Mouse (Mus musculus) adrenal gland, adult (tissue): ENCODE results near the gene Stub1.

Source experiments
- DNase-seq, 2 experiments: peaks; one replicate each; pipeline ENCODE4 v3.0.0; 2022 to 2023; ENCODE audit warnings: low spot score in 1 of 2; ENCODE audit not compliant: inconsistent age in 2 of 2

The Stub1 gene

DNA sequence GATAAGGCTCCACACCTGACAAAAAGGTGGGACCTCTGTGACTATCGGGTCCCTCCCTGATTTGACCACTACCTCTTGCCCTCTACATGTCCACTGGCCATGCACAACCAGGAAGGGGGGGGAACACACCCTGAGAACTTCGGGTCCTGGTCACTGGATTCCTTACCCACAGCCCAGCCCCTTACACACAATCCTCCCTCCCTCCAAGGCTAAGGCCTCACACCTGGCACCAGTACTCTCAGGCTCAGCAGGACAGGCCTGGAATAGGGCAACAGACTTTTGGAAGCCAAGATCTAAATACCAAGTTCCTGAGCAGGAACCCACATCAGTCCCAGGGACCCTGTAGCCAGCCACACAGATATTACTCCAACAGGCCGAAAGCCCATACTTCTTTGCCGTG lies 5.7 kb upstream of the Stub1 start:
- peak in 1 of 2 experiments; percentile 38 for DNase-seq

GRCm38 (mm10) chr17:25837533-25837932 lies 4.3 kb upstream of the Stub1 start:
- no peak for DNase-seq

- peak; percentile 92 to 95 for DNase-seq
These were observed 3.8 kb upstream of the Stub1 start, which contains the start of gene Rhbdl1 for GRCm38 (mm10) chr17:25837076-25837410. Gene Rhbdl1, minus strand, starts transcription at chr17:25837295.

DNA sequence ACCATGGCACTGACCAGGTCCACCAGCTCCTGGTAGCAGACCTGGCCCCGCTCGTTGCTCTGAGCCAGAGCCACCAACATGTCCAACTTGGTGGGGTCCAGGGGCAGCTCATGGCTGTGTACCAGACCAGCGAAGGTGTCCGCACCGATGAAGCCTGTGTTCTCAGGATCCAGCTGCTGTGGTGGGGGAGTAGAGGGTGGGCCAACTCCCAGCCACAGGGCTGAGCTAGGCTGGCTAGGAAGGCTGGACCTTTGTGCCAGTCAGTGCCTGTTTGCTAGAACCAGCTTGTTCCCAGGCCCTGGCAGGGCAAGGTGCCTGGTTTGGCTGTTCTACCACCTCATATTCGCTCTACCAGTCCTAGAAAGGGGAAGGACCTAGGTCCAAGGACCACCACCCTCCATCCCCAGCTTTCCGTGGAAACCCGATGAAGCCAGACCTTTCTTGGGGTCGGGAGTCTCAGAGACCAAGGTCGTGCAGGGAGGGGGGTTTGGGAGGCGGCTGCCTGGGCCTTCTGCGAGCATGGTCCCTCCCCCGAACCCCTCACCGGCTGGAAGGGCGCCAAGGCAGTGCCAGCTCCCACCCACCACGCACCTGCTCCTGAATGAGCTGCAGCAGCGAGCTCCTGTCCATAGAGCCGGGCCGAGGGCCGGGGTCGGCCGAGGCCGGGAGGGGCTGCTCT lies 3.3 kb upstream of the Stub1 start:
- no peak for DNase-seq

DNA sequence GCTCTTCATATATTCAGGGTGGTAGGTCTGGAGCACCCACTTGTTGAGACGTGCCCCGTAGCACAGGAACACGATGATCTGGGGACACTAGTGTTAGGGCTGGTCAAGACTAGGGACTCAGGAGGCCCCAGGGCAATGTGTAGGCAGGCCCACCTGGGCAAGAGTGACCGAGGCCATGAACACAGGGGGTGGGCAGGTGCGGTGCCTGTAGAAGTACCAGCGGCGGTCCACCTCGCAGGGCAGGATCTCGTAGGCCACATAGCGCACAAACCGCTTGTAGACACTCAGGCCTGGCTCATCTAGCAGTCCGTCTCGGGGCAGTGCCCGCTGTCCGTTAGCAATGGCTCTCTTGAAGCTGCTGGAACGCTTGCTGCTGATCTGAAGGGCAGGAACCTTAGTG lies 2.6 kb upstream of the Stub1 start:
- DNase-seq, result peak; percentile 39 to 66

DNA sequence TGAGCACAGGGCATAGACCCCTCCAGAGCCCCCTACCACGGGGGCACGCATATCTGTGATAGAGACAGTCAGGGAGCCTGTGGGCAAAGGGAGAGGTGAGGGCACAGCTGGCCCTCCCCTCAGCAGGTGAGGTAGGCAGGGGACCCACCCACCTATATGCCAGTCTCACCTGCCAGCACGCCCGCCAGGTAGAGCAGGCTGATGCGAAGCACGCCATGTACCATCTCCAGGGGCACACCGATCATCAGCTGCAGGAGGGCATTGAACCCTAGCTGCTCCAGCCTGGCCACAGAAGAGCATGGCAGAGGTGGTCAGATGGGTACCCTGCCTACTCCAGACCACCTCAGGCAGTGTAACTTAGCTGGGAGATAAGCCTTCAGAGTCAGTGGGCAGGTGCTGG lies 2.1 kb upstream of the Stub1 start:
- DNase-seq, result peak; percentile 46 to 54

DNA sequence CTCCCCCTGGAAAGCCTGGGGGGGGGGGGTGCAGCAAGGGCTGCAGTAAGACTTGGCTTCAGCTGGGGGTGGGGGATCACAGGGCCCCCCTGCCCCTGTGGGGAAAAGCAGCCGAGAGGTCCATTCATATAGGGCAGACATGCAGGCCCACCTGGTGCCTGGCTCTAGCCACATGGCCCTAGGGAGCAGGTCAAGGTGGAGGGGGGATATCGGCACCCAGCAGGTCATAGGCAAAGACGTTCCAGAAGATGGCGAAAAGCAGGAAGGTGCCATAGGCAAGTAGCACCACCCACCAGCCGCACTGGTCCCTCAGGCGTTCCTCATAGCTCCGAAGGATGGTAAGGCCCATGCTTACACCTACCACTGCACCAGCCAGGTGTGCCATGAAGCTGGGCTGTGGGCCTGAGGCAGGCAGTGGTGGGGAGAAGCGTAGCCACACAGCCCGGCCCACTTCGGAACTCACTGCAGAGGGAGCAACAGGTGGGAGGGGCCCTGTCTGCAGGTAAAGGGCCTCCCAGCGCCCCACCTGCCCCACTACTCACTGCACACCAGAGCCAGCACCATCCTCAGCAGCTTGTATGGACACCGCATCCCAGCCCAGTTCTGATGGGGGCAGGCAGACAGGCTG lies 1.5 kb upstream of the Stub1 start:
- peak; percentile 41 to 64 for DNase-seq

- DNase-seq, result peak; percentile 64 to 85
These were observed 874 bp upstream of the Stub1 start for GRCm38 (mm10) chr17:25833961-25834594.

DNA sequence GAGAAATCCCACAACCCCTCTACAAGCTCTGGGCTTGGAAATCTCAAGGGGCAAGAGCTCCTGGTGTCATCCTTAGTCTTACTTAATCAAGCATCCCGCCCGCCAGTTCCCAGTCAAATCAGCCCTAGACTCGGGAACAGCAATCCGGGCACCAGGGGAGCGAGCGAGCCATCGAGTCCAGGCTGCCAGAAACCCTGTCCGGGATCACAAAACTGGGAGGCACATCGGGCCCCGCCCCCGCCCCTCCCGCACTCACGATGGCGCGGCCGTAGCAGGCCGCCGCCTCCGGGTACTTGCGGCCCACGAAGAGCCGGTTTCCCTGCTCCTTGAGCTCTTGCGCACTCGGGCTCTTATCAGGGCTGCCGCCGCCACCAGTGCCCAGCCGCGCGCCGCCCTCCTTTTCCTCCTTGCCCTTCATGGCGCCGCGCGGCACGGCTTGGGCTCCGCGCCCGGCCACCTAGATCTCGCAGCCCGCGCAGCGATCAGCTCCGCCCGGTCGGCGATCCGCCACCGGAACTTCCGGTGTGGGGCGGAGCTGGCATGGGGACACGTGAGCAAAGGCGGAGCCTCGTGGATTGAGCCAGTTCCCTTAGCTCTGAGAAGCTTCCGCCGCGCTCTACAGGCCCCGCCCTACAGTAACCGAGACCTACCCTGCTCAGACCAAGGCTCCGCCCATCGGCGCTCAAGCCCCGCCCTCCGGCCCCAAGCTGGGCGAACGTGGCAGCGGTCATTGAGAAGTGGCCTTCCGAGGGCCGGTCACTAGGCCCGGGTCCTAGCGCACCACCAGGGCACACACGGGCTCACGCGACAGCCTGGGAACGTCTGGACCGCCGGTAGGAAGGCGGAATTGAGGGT lies 541 bp downstream of the Stub1 start:
- DNase-seq, result peak; percentile 100

GRCm38 (mm10) chr17:25831451-25832281 lies 1.5 kb downstream of the Stub1 start:
- DNase-seq, result peak; percentile 84 to 89

- peak; percentile 35 to 65 for DNase-seq
These were observed 2.3 kb downstream of the Stub1 start for GRCm38 (mm10) chr17:25830806-25831431.

DNA sequence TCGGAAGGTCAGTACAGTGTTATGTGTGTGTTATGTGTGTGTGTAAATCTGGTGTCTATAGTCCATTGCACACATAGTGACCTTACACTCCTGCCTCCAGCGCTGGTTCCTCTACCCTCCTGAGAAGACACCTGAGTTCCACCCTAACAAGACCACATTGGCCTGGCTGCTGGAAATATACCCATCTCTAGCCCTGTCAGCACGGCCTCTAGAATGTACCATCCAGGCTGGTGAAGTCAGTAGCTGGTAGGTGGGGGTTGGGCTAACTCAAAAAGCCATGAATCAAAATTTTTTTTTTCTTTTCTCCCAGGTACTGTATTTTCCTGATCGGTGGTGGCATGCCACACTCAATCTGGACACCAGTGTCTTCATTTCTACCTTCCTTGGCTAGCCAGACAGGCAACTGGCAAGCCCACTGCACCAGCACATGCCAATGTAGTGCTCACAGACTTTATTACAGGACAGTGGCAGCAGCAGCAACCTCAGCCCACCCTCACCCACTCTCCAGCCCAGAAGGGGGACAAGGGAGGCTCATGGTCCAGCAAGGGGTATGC lies 2.9 kb downstream of the Stub1 start:
- DNase-seq, result peak; percentile 12 to 59

- DNase-seq, result peak in 1 of 2 experiments; percentile 36
These were observed 3.6 kb downstream of the Stub1 start for GRCm38 (mm10) chr17:25829558-25830017.

DNA sequence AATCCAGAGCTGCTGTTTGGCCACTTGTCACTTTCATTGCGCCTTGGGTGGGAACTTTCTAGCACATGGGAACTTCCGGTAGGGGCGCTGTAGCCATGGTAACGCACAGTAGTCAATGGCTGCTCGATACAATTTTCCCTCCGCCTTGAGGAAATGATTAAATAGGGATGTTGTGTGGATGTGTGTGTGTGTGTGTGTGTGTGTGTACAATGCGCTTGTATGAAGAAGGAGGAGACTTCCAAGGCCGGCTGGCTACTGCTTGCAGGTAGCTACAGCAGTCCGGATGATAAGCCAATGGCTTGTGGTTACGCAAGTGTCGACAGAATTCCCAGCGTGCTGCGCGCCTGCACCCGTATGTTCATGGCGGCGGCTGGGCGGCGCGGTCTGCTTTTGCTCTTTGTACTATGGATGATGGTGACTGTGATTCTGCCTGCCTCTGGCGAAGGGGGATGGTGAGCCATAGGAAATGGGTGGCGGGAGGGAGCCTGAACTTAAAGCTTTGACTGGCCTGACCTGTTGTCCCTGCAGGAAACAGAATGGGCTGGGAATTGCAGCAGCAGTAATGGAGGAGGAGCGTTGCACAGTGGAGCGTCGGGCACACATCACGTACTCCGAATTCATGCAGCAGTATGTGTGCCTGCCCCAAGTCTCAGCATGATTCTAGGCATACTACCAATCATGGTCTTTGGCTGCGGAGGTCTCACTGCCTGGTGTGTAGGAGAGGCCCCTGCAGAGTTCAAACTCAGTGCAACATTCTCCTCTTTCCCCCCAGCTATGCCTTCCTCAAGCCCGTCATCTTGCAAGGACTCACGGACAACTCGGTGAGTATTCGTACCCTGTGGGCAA lies 4.3 kb downstream of the Stub1 start, which contains the start of gene Jmjd8:
Gene Jmjd8, plus strand, starts transcription at position 156 of the 846 bp plus-strand sequence.
- DNase-seq, result peak; percentile 82 to 95

GRCm38 (mm10) chr17:25828223-25828594 lies 5.0 kb downstream of the Stub1 start:
- DNase-seq, result peak in 1 of 2 experiments; percentile 45

DNA sequence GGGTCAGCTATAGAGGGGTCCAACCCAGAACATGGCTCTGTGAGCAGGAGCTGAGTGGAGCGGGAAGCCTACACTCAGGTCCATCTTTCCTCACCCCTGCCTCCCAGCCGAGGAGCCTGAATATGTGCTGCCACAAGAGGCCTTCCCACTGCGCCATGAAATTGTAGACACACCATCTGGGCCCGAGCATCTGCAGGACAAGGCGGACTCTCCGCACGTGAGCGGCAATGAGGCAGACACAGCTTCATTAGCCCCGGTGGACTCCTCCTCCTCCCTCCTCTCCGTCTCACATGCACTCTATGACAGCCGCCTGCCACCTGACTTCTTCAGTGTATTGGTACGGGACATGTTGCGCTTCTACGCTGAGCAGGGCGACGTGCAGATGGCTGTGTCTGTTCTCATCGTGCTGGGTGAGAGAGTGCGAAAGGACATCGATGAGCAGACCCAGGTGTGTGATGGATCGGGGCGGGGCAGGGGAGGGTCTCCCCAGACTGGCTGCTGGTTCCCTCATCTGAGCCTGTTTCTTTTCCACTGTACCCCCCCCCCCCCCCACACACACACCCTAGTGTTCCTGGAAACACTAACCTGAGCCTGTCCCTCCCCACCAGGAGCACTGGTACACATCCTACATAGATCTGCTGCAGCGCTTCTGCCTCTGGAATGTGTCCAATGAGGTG lies 5.5 kb downstream of the Stub1 start:
- peak in 1 of 2 experiments; percentile 25 for DNase-seq

DNA sequence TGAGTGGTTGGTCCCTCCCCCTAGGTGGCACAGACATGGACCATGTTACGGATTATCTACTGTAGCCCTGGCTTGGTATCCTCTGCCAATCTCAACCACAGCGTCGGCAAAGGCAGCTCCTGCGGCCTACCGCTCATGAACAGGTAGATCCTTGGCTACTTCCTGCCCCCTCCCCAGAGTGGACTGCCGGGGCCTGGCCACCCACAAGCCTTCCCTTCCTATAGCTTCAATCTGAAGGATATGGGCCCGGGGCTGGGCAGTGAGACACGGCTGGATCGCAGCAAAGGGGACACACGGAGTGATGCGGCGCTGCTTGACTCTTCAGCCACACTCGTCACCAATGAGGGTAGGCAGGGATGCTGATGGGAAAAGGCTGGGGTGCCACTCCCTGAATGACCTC lies 6.2 kb downstream of the Stub1 start:
- DNase-seq, result peak; percentile 21 to 33

DNA sequence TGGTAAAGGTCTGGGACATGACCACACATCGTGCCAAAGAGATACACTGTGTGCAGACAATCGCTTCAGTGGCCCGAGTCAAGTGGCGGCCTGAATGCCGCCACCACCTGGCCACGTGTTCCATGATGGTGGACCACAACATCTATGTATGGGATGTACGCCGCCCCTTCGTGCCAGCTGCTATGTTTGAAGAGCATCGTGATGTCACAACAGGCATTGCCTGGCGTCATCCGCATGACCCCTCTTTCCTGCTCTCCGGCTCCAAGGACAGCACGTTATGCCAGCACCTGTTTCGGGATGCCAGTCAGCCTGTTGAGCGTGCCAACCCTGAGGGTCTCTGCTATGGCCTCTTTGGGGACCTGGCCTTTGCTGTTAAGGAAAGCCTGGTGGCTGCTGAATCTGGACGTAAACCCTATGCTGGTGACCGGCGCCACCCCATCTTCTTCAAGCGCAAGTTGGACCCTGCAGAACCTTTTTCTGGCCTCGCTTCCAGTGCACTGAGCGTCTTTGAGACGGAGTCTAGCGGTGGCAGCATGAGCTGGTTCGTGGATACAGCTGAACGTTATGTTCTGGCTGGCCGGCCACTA lies 7.1 kb downstream of the Stub1 start:
- peak in 1 of 2 experiments; percentile 18 for DNase-seq
